Comparison of ENCODE assay signal across 25 mouse cellular contexts in the genomic region with DNA sequence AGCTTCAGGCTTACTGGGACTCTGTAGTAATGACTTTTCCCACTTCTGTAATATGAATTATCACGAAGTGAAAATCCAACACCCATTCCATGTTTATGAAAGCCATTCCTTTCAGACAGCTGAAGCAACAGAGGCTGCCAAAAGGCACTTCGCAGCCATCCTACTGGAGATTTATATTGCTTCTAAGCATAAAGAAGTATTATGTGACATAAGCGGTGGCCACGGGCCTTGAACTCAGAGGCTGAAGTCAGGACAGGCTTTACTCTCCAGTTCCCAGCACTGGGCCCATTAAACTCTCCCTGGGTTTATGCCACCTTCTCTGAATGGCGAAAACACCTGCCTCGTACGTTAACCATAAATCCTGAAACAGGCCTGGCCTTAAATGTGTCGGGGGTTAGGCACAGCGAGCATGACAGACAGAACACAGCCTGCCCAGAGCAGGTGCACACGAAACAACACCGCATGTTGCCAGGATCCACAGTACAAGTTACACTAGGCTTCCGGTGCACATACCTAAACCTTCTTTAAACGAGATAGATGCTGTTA.
"Had no signal": no experiment of that assay in that cellular context is flagged by ENCODE, and none has a peak within 500 bp of the region (broad histone marks: within the 10 kb centered on the region; RNA-seq: fewer than 3 reads in every experiment).

No protein-coding gene starts in this region.

- DNase-seq: gastrocnemius, adult 2 months; gastrocnemius, postnatal 10 days; gastrocnemius, postnatal 25 days; heart, adult 11 months; heart, adult 2 months; heart, postnatal 14 days; heart, postnatal 36 days; kidney, adult 11 months; kidney, adult 2 months; kidney, adult 9 months; kidney, postnatal 14 days; kidney, postnatal 36 days; left cerebral cortex, postnatal 4 days; lung, adult 18-20 months had no signal

- ATAC-seq: hindbrain, postnatal 0 days; intestine, embryonic 16.5 days; liver, embryonic 12.5 days had no signal

- H3K27me3 ChIP-seq: heart, embryonic 13.5 days; heart, embryonic 15.5 days; hindbrain, embryonic 13.5 days; hindbrain, embryonic 15.5 days; kidney, embryonic 15.5 days; liver, embryonic 12.5 days had no signal

- H3K4me2 ChIP-seq: heart, embryonic 11.5 days; heart, embryonic 13.5 days; heart, embryonic 15.5 days; hindbrain, embryonic 13.5 days; hindbrain, embryonic 15.5 days; kidney, embryonic 15.5 days; liver, embryonic 12.5 days had no signal

- H3K4me1 ChIP-seq: heart, embryonic 15.5 days; hindbrain, embryonic 15.5 days had no signal

- H3K9me3 ChIP-seq: heart, embryonic 13.5 days; heart, embryonic 15.5 days; hindbrain, embryonic 15.5 days had no signal

- H3K27ac ChIP-seq: gastrocnemius, adult 2 months; heart, adult 2 months; heart, embryonic 13.5 days; heart, embryonic 15.5 days; hindbrain, embryonic 13.5 days; hindbrain, embryonic 15.5 days; hindbrain, postnatal 0 days; kidney, embryonic 15.5 days; kidney, postnatal 0 days; liver, embryonic 12.5 days; liver, embryonic 14.5 days had no signal

- H3K36me3 ChIP-seq: heart, embryonic 15.5 days; hindbrain, embryonic 15.5 days had no signal

- H3K4me3 ChIP-seq: gastrocnemius, adult 2 months; heart, adult 2 months; heart, embryonic 13.5 days; heart, embryonic 15.5 days; hindbrain, embryonic 13.5 days; hindbrain, embryonic 15.5 days; kidney, embryonic 15.5 days; liver, embryonic 12.5 days had no signal

- H3K9ac ChIP-seq: heart, embryonic 13.5 days; heart, embryonic 15.5 days; hindbrain, embryonic 13.5 days; hindbrain, embryonic 15.5 days; kidney, embryonic 15.5 days; liver, embryonic 12.5 days; liver, embryonic 14.5 days had no signal
